Mouse (Mus musculus) heart, embryonic 11.5 days (tissue): ENCODE measurements around the gene Pi16. TPM values are rescaled to one million over a fixed set of nuclear protein-coding genes. Genes with fewer than 3 reads are reported as not detected.

Experiments
- ATAC-seq: fragments of 200-750 bp; cut with Nextera tagmentation; replicated peaks from 2 replicates; pipeline ENCODE4 v1.8.0; 2017; ENCODE audit warnings: moderate library complexity; ENCODE audit not compliant: insufficient number of reproducible peaks, low FRiP score, low TSS enrichment
- H3K27ac ChIP-seq: fragments of 300-500 bp; sonication (generic); 2 replicates; pipeline ENCODE4 v1.5.1; 2014; ENCODE audit warnings: mild to moderate bottlenecking, low read depth, low read length
- H3K27me3 ChIP-seq: fragments of 300-500 bp; sonication (generic); 2 replicates; pipeline ENCODE4 v1.6.1; 2014; ENCODE audit warnings: mild to moderate bottlenecking, low read length, mixed read lengths; ENCODE audit not compliant: control insufficient read depth, insufficient read depth
- H3K36me3 ChIP-seq: fragments of 300-500 bp; sonication (generic); 2 replicates; pipeline ENCODE4 v1.6.1; 2014; ENCODE audit warnings: mild to moderate bottlenecking, low read length, moderate library complexity, mixed read lengths; ENCODE audit not compliant: control insufficient read depth, insufficient read depth
- H3K4me1 ChIP-seq: fragments of 300-500 bp; sonication (generic); 2 replicates; pipeline ENCODE4 v1.6.1; 2014; ENCODE audit warnings: low read length; ENCODE audit not compliant: control insufficient read depth, insufficient read depth
- H3K4me2 ChIP-seq: fragments of 300-500 bp; sonication (generic); 2 replicates; pipeline ENCODE4 v1.6.1; 2014; ENCODE audit warnings: mild to moderate bottlenecking, moderate library complexity
- H3K4me3 ChIP-seq: fragments of 300-500 bp; sonication (generic); 2 replicates; pipeline ENCODE4 v1.5.1; 2014; ENCODE audit warnings: low read depth, low read length
- H3K9ac ChIP-seq: fragments of 300-500 bp; sonication (generic); 2 replicates; pipeline ENCODE4 v1.6.1; 2014; ENCODE audit warnings: mild to moderate bottlenecking, low read depth, low read length, moderate library complexity
- H3K9me3 ChIP-seq: fragments of 300-500 bp; sonication (generic); replicated peaks from 2 replicates; pipeline ENCODE4 v1.6.1; 2016; ENCODE audit warnings: low read length; ENCODE audit not compliant: control insufficient read depth
- WGBS: fragments of 180-500 bp; shearing (Covaris S2); extraction: QIAGEN DNeasy Blood & Tissue Kit; methylation state at CpG from one replicate; pipeline ENCODE4 v1.1.7; 2014; ENCODE audit not compliant: insufficient replicate concordance; 5-methylcytosine and 5-hydroxymethylcytosine counted together
- polyA plus RNA-seq: library from polyadenylated mRNA; unstranded; fragments of >200 nt; fragmentation: Nextera tagmentation; extraction: Ambion mirVana; gene quantifications from 2 replicates; pipeline ENCODE4 v1.2.1, GENCODE M21; 2014

The Pi16 gene
- polyA plus RNA-seq, 1 experiment from 2014 or later: 1.7 TPM

DNA sequence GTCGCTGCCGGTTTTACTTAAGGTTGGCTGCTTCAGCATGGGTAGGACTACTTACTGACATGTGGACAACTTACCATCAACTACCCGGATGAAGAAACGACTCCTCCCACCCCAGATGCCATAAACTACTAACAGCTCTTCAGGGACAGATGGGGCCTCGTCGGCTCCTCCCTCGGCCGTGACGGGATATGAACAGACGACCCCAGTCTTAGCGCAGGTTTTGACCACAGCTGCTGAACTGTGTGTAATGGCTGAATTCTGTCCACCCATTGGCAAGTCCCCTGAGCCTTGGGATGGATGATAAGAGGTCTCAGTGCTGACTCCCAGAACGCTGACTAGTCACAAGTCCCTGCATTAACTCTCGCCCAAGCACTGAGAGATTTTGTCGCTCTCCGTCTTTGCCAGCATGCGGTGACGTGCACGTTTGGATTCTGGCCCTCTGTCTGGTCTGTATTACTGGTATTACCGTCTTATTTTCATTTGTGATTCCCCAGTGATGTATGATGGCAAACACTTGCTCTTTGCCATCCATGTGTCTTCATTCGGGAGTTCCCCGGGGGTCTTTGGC is 7.3 kb upstream of the Pi16 start:
- WGBS: 79% methylated on average over 21 of the region's 21 CpGs
- peaks cover 7% of the 10 kb centered on the region for H3K4me1 ChIP-seq
- H3K27me3 ChIP-seq: no peaks in the 10 kb centered on the region
- no peak overlapping the region for H3K9ac ChIP-seq
- no peak for ATAC-seq
- H3K27ac ChIP-seq: no peak overlapping the region
- no peaks in the 10 kb centered on the region for H3K36me3 ChIP-seq
- H3K9me3 ChIP-seq: 0 out of 2 replicates have a peak, but pooled peaks cover 2% of the 10 kb centered on the region
- H3K4me2 ChIP-seq: no peak overlapping the region
- H3K4me3 ChIP-seq: no peak overlapping the region

DNA sequence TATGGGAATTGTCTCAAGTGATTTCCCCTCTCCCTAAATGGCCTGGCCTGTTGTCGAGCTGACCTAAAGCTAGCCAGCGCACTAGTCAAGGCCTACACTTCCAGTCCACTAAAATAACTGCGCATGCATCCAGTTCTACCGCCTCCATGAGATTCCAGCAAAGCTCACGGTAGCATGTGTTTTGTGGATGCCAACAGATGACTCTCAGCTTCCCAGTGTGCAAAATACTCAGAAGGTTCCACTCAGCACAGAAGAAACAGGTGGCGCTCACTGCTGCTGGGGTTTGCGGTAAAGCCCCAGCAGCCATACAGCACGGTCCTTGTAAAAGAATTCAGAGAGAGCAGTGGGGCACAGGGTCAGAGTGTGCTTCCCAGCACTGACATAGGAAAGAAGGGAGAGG is 5.9 kb upstream of the Pi16 start:
- no peak overlapping the region for H3K4me2 ChIP-seq
- no peak overlapping the region for H3K9ac ChIP-seq
- no peak for ATAC-seq
- no peaks in the 10 kb centered on the region for H3K27me3 ChIP-seq
- H3K9me3 ChIP-seq: 0 out of 2 replicates have a peak, but pooled peaks cover 2% of the 10 kb centered on the region
- H3K4me3 ChIP-seq: no peak overlapping the region
- WGBS: 89% methylated on average over 8 of the region's 8 CpGs
- no peak overlapping the region for H3K27ac ChIP-seq
- no peaks in the 10 kb centered on the region for H3K4me1 ChIP-seq
- H3K36me3 ChIP-seq: no peaks in the 10 kb centered on the region

GRCm38 (mm10) chr17:29312082-29312481 is 5.4 kb upstream of the Pi16 start:
- Histone ChIP-seq H3K36me3 (no peaks in the 10 kb centered on the region), H3K9ac (no peak overlapping the region), H3K4me2 (no peak overlapping the region), H3K9me3 (0 out of 2 replicates have a peak, but pooled peaks cover 2% of the 10 kb centered on the region), H3K4me1 (no peaks in the 10 kb centered on the region), H3K4me3 (no peak overlapping the region), H3K27ac (no peak overlapping the region), H3K27me3 (no peaks in the 10 kb centered on the region)
- ATAC-seq: no peak
- 89% methylated on average over 2 of the region's 2 CpGs for WGBS

- no peaks in the 10 kb centered on the region for H3K4me1 ChIP-seq
- H3K4me2 ChIP-seq: no peak overlapping the region
- no peaks in the 10 kb centered on the region for H3K36me3 ChIP-seq
- H3K9ac ChIP-seq: no peak overlapping the region
- H3K4me3 ChIP-seq: no peak overlapping the region
- H3K27me3 ChIP-seq: no peaks in the 10 kb centered on the region
- 0 out of 2 replicates have a peak, but pooled peaks cover 2% of the 10 kb centered on the region for H3K9me3 ChIP-seq
- ATAC-seq: no peak
- H3K27ac ChIP-seq: no peak overlapping the region
Measured at GRCm38 (mm10) chr17:29313300-29313699, 4.2 kb upstream of the Pi16 start.

- ATAC-seq: no peak
- Histone ChIP-seq H3K9ac (peak overlapping the region; percentile 46; the same call in 1 of the 2 replicates), H3K27ac (peak overlapping the region; percentile 57), H3K4me3 (no peak overlapping the region), H3K4me1 (peaks cover 4% of the 10 kb centered on the region; the same call in 1 of the 2 replicates), H3K36me3 (no peaks in the 10 kb centered on the region), H3K27me3 (peaks cover 9% of the 10 kb centered on the region), H3K9me3 (0 out of 2 replicates have a peak, but pooled peaks cover 2% of the 10 kb centered on the region), H3K4me2 (no peak overlapping the region)
- WGBS: 43% methylated on average over 9 of the region's 9 CpGs
Measured at GRCm38 (mm10) chr17:29315672-29316465, 1.6 kb upstream of the Pi16 start.

DNA sequence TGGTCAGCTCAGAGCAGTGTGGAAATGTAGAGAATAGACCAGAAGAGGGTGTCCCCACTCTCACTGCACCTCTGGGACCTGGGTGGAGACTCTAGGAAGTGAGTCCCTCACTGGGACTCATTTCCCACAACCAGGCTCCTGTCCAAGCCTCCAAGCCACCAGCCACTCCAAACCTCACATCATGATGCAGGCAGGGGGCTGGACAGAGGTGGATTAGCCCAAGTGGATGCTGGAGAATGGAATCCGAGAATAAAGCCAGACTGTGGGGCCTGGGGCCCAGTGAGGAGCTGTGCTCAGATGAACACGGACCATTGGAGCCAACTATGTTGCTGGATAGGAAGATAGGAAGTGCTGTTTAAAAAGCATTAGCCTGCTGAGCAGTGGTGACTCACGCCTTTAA is 589 bp upstream of the Pi16 start:
- Histone ChIP-seq H3K27ac (no peak overlapping the region; the same call in 1 of the 2 replicates), H3K4me1 (peaks cover 6% of the 10 kb centered on the region), H3K36me3 (no peaks in the 10 kb centered on the region), H3K9ac (no peak overlapping the region), H3K4me2 (no peak overlapping the region), H3K4me3 (no peak overlapping the region), H3K9me3 (0 out of 2 replicates have a peak, but pooled peaks cover 2% of the 10 kb centered on the region), H3K27me3 (peaks cover 20% of the 10 kb centered on the region)
- no peak for ATAC-seq
- 66% methylated on average over 3 of the region's 3 CpGs for WGBS

GRCm38 (mm10) chr17:29318731-29319250 is 1.3 kb downstream of the Pi16 start:
- Histone ChIP-seq H3K36me3 (no peaks in the 10 kb centered on the region), H3K4me1 (peaks cover 13% of the 10 kb centered on the region), H3K4me2 (no peak overlapping the region; the same call in 1 of the 2 replicates), H3K27me3 (peaks cover 32% of the 10 kb centered on the region), H3K9me3 (no peaks in the 10 kb centered on the region), H3K4me3 (no peak overlapping the region), H3K9ac (no peak overlapping the region), H3K27ac (no peak overlapping the region)
- no peak for ATAC-seq
- 48% methylated on average over 6 of the region's 6 CpGs for WGBS

DNA sequence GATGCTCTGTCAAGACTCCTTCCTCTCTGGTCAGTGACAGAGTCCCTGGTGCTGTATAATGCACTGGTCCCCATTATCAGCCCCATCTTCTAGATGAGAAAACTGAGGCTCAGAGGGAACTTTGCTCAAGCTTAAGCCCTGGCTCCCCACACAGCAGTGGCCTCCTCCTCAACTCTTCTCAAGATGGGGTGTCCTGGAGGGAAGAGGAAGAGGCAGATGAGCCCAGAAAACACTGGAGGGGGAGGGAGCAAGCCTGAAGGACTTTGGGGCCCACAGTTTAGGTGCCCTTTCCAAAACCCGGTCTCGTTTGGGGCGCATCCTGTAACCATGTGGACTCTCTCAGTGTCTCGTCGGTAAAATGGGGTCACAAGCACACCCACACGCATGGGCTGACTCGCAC is 2.0 kb downstream of the Pi16 start:
- no peak for ATAC-seq
- Histone ChIP-seq H3K27me3 (peaks cover 34% of the 10 kb centered on the region), H3K4me2 (no peak overlapping the region; the same call in 1 of the 2 replicates), H3K9ac (0 out of 2 replicates have a peak overlapping the region, but pooled peaks have one; percentile 28), H3K36me3 (no peaks in the 10 kb centered on the region), H3K4me3 (no peak overlapping the region), H3K9me3 (no peaks in the 10 kb centered on the region), H3K4me1 (peaks cover 13% of the 10 kb centered on the region), H3K27ac (no peak overlapping the region)
- WGBS: 75% methylated on average over 7 of the region's 7 CpGs
